Mouse (Mus musculus) myocyte (in vitro differentiated cells): ENCODE results near the gene Sag. TPM values are rescaled to one million over a fixed set of nuclear protein-coding genes. Genes with fewer than 3 reads are reported as not detected.

Source experiments
- H3K27me3 ChIP-seq: one replicate; pipeline ENCODE4 v1.6.1; 2011; ENCODE audit not compliant: control insufficient read depth, insufficient read depth, insufficient read length
- H3K36me3 ChIP-seq: one replicate; pipeline ENCODE4 v1.6.1; 2011; ENCODE audit not compliant: control insufficient read depth, insufficient read depth
- H3K4me2 ChIP-seq: one replicate; pipeline ENCODE4 v1.6.1; 2011; ENCODE audit warnings: low read depth, control low read depth
- H3K4me3 ChIP-seq: one replicate; pipeline ENCODE4 v1.5.1; 2011; ENCODE audit warnings: mild to moderate bottlenecking, control low read depth, moderate library complexity
- H3K79me2 ChIP-seq: one replicate; pipeline ENCODE4 v1.6.1; 2011; ENCODE audit not compliant: control insufficient read depth, insufficient read depth
- H3ac ChIP-seq: one replicate; pipeline ENCODE4 v1.6.1; 2011; ENCODE audit not compliant: control insufficient read depth, insufficient read length
- CEBPB ChIP-seq: IDR thresholded peaks from 2 replicates; pipeline ENCODE4 v1.6.1; 2011; ENCODE audit warnings: mild to moderate bottlenecking, moderate library complexity; ENCODE audit not compliant: poor library complexity, insufficient read depth, severe bottlenecking
- E2F4 ChIP-seq: IDR thresholded peaks from one replicate; pipeline ENCODE4 v1.6.1; 2011; ENCODE audit warnings: mild to moderate bottlenecking, control low read depth, moderate library complexity; ENCODE audit not compliant: insufficient read depth
- MAX ChIP-seq: IDR thresholded peaks from one replicate; pipeline ENCODE4 v1.6.1; 2011; ENCODE audit warnings: low read depth, mild to moderate bottlenecking, control low read depth
- MYOD1 ChIP-seq, 3 experiments: IDR thresholded peaks; one replicate each; pipeline ENCODE4 v1.6.1; 2011; ENCODE audit warnings: control low read depth in 2 of 3, low read depth in 2 of 3, mild to moderate bottlenecking in 2 of 3, moderate library complexity in 1 of 3; ENCODE audit not compliant: insufficient read length in 2 of 3, control insufficient read depth in 1 of 3
- MYOG ChIP-seq, 3 experiments: IDR thresholded peaks; one replicate each; pipeline ENCODE4 v1.6.1; 2011; ENCODE audit warnings: control low read depth in 2 of 3, low read depth in 2 of 3, mild to moderate bottlenecking in 2 of 3; ENCODE audit not compliant: insufficient read length in 2 of 3, control insufficient read depth in 1 of 3, insufficient read depth in 1 of 3
- POLR2A ChIP-seq: IDR thresholded peaks from one replicate; pipeline ENCODE4 v1.6.1; 2011; ENCODE audit warnings: low read depth, mild to moderate bottlenecking, control low read depth, moderate library complexity; ENCODE audit not compliant: insufficient read length
- POLR2AphosphoS2 ChIP-seq: IDR thresholded peaks from one replicate; pipeline ENCODE4 v1.6.1; 2011; ENCODE audit warnings: low read depth, control low read depth; ENCODE audit not compliant: insufficient read length
- REST ChIP-seq: IDR thresholded peaks from one replicate; pipeline ENCODE4 v1.6.1; 2011; ENCODE audit warnings: mild to moderate bottlenecking, control low read depth, moderate library complexity; ENCODE audit not compliant: insufficient read depth, insufficient read length
- SRF ChIP-seq: IDR thresholded peaks from one replicate; pipeline ENCODE4 v1.6.1; 2011; ENCODE audit warnings: low read depth; ENCODE audit not compliant: control insufficient read depth, insufficient read length
- TCF12 ChIP-seq: IDR thresholded peaks from one replicate; pipeline ENCODE4 v1.6.1; 2011; ENCODE audit warnings: mild to moderate bottlenecking, control low read depth; ENCODE audit not compliant: poor library complexity, insufficient read depth, severe bottlenecking
- TCF3 ChIP-seq: IDR thresholded peaks from one replicate; pipeline ENCODE4 v1.6.1; 2011; ENCODE audit warnings: low read depth, control low read depth; ENCODE audit not compliant: insufficient read length
- USF1 ChIP-seq: IDR thresholded peaks from one replicate; pipeline ENCODE4 v1.6.1; 2011; ENCODE audit warnings: low read depth, mild to moderate bottlenecking, control low read depth, moderate library complexity
- polyA plus RNA-seq: library from polyadenylated mRNA; unstranded; fragments of >200 nt; fragmentation: generic; extraction: Trizol; gene quantifications from one replicate; pipeline ENCODE4 v1.2.1, GENCODE M21; 2012; ENCODE audit warnings: missing spikeins

Gene Sag
- polyA plus RNA-seq, 1 experiment, result 0.72 TPM

- H3K27me3 ChIP-seq, result no peaks in the 10 kb centered on the region
- peaks cover 77% of the 10 kb centered on the region for H3K36me3 ChIP-seq
- H3ac ChIP-seq, result no peak overlapping the region
- no peak overlapping the region for H3K4me2 ChIP-seq
- no peak for TF ChIP-seq E2F4
- no peaks in the 10 kb centered on the region for H3K79me2 ChIP-seq
- H3K4me3 ChIP-seq, result no peak overlapping the region
Observed at GRCm38 (mm10) chr1:87785703-87786102, 17.8 kb upstream of the Sag start.

GRCm38 (mm10) chr1:87786251-87786650 lies 17.2 kb upstream of the Sag start:
- H3K79me2 ChIP-seq, result no peaks in the 10 kb centered on the region
- peaks cover 75% of the 10 kb centered on the region for H3K36me3 ChIP-seq
- no peak for TF ChIP-seq MAX
- no peak for TF ChIP-seq USF1
- TF ChIP-seq CEBPB, result no peak
- no peak for TF ChIP-seq MYOD1 (IDR thresholded peaks at IDR 0.05; ENCODE audit: control insufficient read depth in 1 of 3, insufficient read length in 2 of 3, low read depth in 2 of 3)
- no peak for TF ChIP-seq TCF3
- no peak for TF ChIP-seq MYOG (IDR thresholded peaks at IDR 0.05; ENCODE audit: control insufficient read depth in 1 of 3, insufficient read depth in 1 of 3, insufficient read length in 2 of 3, low read depth in 2 of 3)
- TF ChIP-seq SRF, result no peak
- no peak for TF ChIP-seq REST
- TF ChIP-seq POLR2A, result no peak
- no peak for TF ChIP-seq E2F4
- TF ChIP-seq TCF12, result no peak
- no peak for TF ChIP-seq POLR2AphosphoS2
- no peaks in the 10 kb centered on the region for H3K27me3 ChIP-seq
- H3K4me3 ChIP-seq, result no peak overlapping the region
- no peak overlapping the region for H3K4me2 ChIP-seq
- H3ac ChIP-seq, result no peak overlapping the region

GRCm38 (mm10) chr1:87789665-87790064 lies 13.8 kb upstream of the Sag start:
- no peaks in the 10 kb centered on the region for H3K27me3 ChIP-seq
- no peak overlapping the region for H3ac ChIP-seq
- H3K79me2 ChIP-seq, result no peaks in the 10 kb centered on the region
- peaks cover 58% of the 10 kb centered on the region for H3K36me3 ChIP-seq
- TF ChIP-seq CEBPB (no peak), POLR2A (no peak), MAX (no peak), MYOD1 (IDR thresholded peaks at IDR 0.05; ENCODE audit: control insufficient read depth in 1 of 3, insufficient read length in 2 of 3, low read depth in 2 of 3) (no peak), POLR2AphosphoS2 (no peak), TCF3 (no peak), TCF12 (no peak), REST (no peak), MYOG (IDR thresholded peaks at IDR 0.05; ENCODE audit: control insufficient read depth in 1 of 3, insufficient read depth in 1 of 3, insufficient read length in 2 of 3, low read depth in 2 of 3) (no peak), SRF (no peak), E2F4 (no peak), USF1 (no peak)
- H3K4me2 ChIP-seq, result no peak overlapping the region
- H3K4me3 ChIP-seq, result no peak overlapping the region

GRCm38 (mm10) chr1:87792438-87793137 lies 10.9 kb upstream of the Sag start:
- Histone ChIP-seq H3K27me3 (no peaks in the 10 kb centered on the region), H3K79me2 (no peaks in the 10 kb centered on the region), H3K4me2 (no peak overlapping the region), H3ac (no peak overlapping the region), H3K36me3 (peaks cover 30% of the 10 kb centered on the region), H3K4me3 (no peak overlapping the region)
- no peak for TF ChIP-seq MYOG (IDR thresholded peaks at IDR 0.05; ENCODE audit: control insufficient read depth in 1 of 3, insufficient read depth in 1 of 3, insufficient read length in 2 of 3, low read depth in 2 of 3)
- no peak for TF ChIP-seq CEBPB
- no peak for TF ChIP-seq SRF
- TF ChIP-seq TCF3, result no peak
- TF ChIP-seq MYOD1 (IDR thresholded peaks at IDR 0.05; ENCODE audit: control insufficient read depth in 1 of 3, insufficient read length in 2 of 3, low read depth in 2 of 3), result no peak
- TF ChIP-seq REST, result no peak
- no peak for TF ChIP-seq POLR2AphosphoS2
- TF ChIP-seq POLR2A, result no peak
- no peak for TF ChIP-seq TCF12
- TF ChIP-seq MAX, result no peak
- no peak for TF ChIP-seq USF1
- TF ChIP-seq E2F4, result no peak

GRCm38 (mm10) chr1:87793138-87793449 lies 10.4 kb upstream of the Sag start:
- TF ChIP-seq MAX (no peak), REST (no peak), MYOD1 (IDR thresholded peaks at IDR 0.05; ENCODE audit: control insufficient read depth in 1 of 3, insufficient read length in 2 of 3, low read depth in 2 of 3) (no peak), USF1 (no peak), POLR2AphosphoS2 (no peak), SRF (no peak), TCF3 (no peak), TCF12 (no peak), MYOG (IDR thresholded peaks at IDR 0.05; ENCODE audit: control insufficient read depth in 1 of 3, insufficient read depth in 1 of 3, insufficient read length in 2 of 3, low read depth in 2 of 3) (no peak), CEBPB (no peak), E2F4 (no peak)

More at GRCm38 (mm10) chr1:87793138-87793449, 10.4 kb upstream of the Sag start:
- Histone ChIP-seq H3K27me3 (no peaks in the 10 kb centered on the region), H3ac (no peak overlapping the region), H3K4me2 (no peak overlapping the region), H3K4me3 (no peak overlapping the region), H3K79me2 (no peaks in the 10 kb centered on the region), H3K36me3 (peaks cover 25% of the 10 kb centered on the region)
